Mouse (Mus musculus): ENCODE data around the gene Hmga2.
"Not testable (repeated sequence)": the region's sequence is repeated elsewhere in the genome, so short reads cannot be mapped to it uniquely, and the experiment has no call there.

Gene Hmga2

GRCm38 (mm10) chr10:120365380-120366172 is 110.7 kb downstream of the Hmga2 start:
- DNase-seq (ENCODE audit: extremely low read depth, insufficient read length, low spot score): no peak

- DNase-seq (ENCODE audit: extremely low read depth, insufficient read length, low spot score): no peak
Measured at GRCm38 (mm10) chr10:120363983-120364582, 112.2 kb downstream of the Hmga2 start.

- not testable (repeated sequence) for DNase-seq (ENCODE audit: extremely low read depth, insufficient read length, low spot score)
Measured at GRCm38 (mm10) chr10:120363298-120363982, 112.8 kb downstream of the Hmga2 start.

- no peak for DNase-seq (ENCODE audit: extremely low read depth, insufficient read length, low spot score)
Measured at GRCm38 (mm10) chr10:120354523-120355030, 121.7 kb downstream of the Hmga2 start.

- DNase-seq (ENCODE audit: extremely low read depth, insufficient read length, low spot score): no peak
Measured at GRCm38 (mm10) chr10:120345325-120345724, 130.9 kb downstream of the Hmga2 start.

- no peak for DNase-seq (ENCODE audit: extremely low read depth, insufficient read length, low spot score)
Measured at GRCm38 (mm10) chr10:120344558-120345318, 131.5 kb downstream of the Hmga2 start.

GRCm38 (mm10) chr10:120339906-120340305 is 136.4 kb downstream of the Hmga2 start:
- not testable (repeated sequence) for DNase-seq (ENCODE audit: extremely low read depth, insufficient read length, low spot score)

GRCm38 (mm10) chr10:120339324-120339723 is 136.9 kb downstream of the Hmga2 start:
- DNase-seq (ENCODE audit: extremely low read depth, insufficient read length, low spot score): no peak

- DNase-seq (ENCODE audit: extremely low read depth, insufficient read length, low spot score): no peak
Measured at GRCm38 (mm10) chr10:120338841-120339240, 137.4 kb downstream of the Hmga2 start.

GRCm38 (mm10) chr10:120338431-120338830 is 137.8 kb downstream of the Hmga2 start:
- DNase-seq (ENCODE audit: extremely low read depth, insufficient read length, low spot score): not testable (repeated sequence)

GRCm38 (mm10) chr10:120327946-120328345 is 148.3 kb downstream of the Hmga2 start:
- DNase-seq (ENCODE audit: extremely low read depth, insufficient read length, low spot score): no peak

GRCm38 (mm10) chr10:120323584-120324203 is 152.6 kb downstream of the Hmga2 start:
- no peak for DNase-seq (ENCODE audit: extremely low read depth, insufficient read length, low spot score)

GRCm38 (mm10) chr10:120322815-120323214 is 153.5 kb downstream of the Hmga2 start:
- no peak for DNase-seq (ENCODE audit: extremely low read depth, insufficient read length, low spot score)

- DNase-seq (ENCODE audit: extremely low read depth, insufficient read length, low spot score): no peak
Measured at GRCm38 (mm10) chr10:120319614-120320013, 156.7 kb downstream of the Hmga2 start.
